Mouse (Mus musculus) spleen, adult 2 months (tissue): ENCODE data around the gene C1ql1. TPM values are rescaled to one million over a fixed set of nuclear protein-coding genes. Genes with fewer than 3 reads are reported as not detected.
"Not testable (repeated sequence)": the region's sequence is repeated elsewhere in the genome, so short reads cannot be mapped to it uniquely, and the experiment has no call there.

Experiments used
- DNase-seq, 2 experiments: peaks; one replicate each; pipeline versions ENCODE4 v3.0.0 to v3.0.0-alpha.2; 2012 to 2021; ENCODE audit warnings: low spot score in 2 of 2, low read depth in 1 of 2
- H3K27ac ChIP-seq: fragments of 200-500 bp; 2 replicates; pipeline ENCODE4 v1.5.1; 2012; ENCODE audit warnings: low read length, inconsistent platforms; ENCODE audit not compliant: insufficient read depth
- H3K27me3 ChIP-seq: fragments of 200-500 bp; 2 replicates; pipeline ENCODE4 v1.6.1; 2012; ENCODE audit warnings: mild to moderate bottlenecking, moderate library complexity, low read length, inconsistent platforms; ENCODE audit not compliant: control insufficient read depth, insufficient read depth
- H3K36me3 ChIP-seq: fragments of 200-500 bp; 2 replicates; pipeline ENCODE4 v1.6.1; 2012; ENCODE audit warnings: mild to moderate bottlenecking, low read length, inconsistent platforms; ENCODE audit not compliant: control insufficient read depth, insufficient read depth
- H3K4me1 ChIP-seq: fragments of 200-500 bp; 2 replicates; pipeline ENCODE4 v1.6.1; 2011; ENCODE audit warnings: inconsistent platforms; ENCODE audit not compliant: control insufficient read depth, insufficient read depth, insufficient read length
- H3K4me3 ChIP-seq: fragments of 200-500 bp; 2 replicates; pipeline ENCODE4 v1.5.1; 2011; ENCODE audit warnings: mild to moderate bottlenecking, inconsistent platforms; ENCODE audit not compliant: insufficient read depth, insufficient read length; ENCODE audit errors: extremely low read depth
- CTCF ChIP-seq: fragments of 200-500 bp; IDR thresholded peaks from 2 replicates; pipeline ENCODE4 v1.5.1; 2011; ENCODE audit warnings: mild to moderate bottlenecking, inconsistent platforms; ENCODE audit not compliant: insufficient read depth, insufficient read length, insufficient replicate concordance; ENCODE audit errors: extremely low read depth
- POLR2A ChIP-seq: fragments of 200-500 bp; IDR thresholded peaks from 2 replicates; pipeline ENCODE4 v1.6.1; 2011; ENCODE audit warnings: low read depth, low read length, inconsistent platforms
- WGBS: fragments of 180-500 bp; shearing (Covaris S2); methylation state at CpG from one replicate; pipeline ENCODE4 v1.1.7; 2018; 5-methylcytosine and 5-hydroxymethylcytosine counted together
- polyA plus RNA-seq: library from polyadenylated mRNA; depleted of rRNA; stranded (reverse); fragments of >200 nt; gene quantifications from 2 replicates; pipeline ENCODE4 v1.2.3, GENCODE M21; 2012

The C1ql1 gene
- polyA plus RNA-seq, 1 experiment, result not detected

DNA sequence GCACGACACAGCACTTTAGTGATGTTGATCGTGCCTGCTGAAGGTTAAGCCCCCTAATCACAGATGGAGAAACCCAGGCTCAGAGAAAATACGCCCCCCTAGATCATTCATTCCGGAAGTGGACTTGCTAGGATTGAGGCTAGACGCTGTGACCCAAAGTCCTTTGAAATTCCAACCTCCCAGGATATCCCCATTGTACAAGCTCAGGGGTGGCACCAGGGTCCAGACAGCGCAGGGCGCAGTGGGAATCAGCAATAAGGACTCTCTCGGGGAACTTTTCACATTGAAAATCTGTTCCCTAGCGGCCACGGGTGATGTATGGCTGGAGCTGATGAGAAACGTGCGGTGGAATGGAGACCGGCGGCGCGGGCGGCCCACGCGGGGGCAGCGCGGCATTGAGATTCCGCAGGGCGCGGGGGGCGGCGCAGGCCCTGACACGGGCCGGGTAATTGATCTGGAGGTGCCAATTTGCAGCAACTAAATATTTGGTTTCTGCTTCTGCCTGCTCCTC lies 43.2 kb upstream of the C1ql1 start:
- peaks cover 14% of the 10 kb centered on the region for H3K27me3 ChIP-seq
- no peak for DNase-seq
- H3K4me3 ChIP-seq, result no peak overlapping the region; the same call in 1 of the 2 replicates
- no peak overlapping the region for H3K27ac ChIP-seq
- 0 out of 2 replicates have a peak, but pooled peaks cover 4% of the 10 kb centered on the region for H3K4me1 ChIP-seq
- 11% methylated on average over 28 of the region's 28 CpGs for WGBS
- no peak for TF ChIP-seq CTCF
- H3K36me3 ChIP-seq, result peaks cover 5% of the 10 kb centered on the region

- Histone ChIP-seq H3K27me3 (peaks cover 8% of the 10 kb centered on the region; the same call in 1 of the 2 replicates), H3K27ac (no peak overlapping the region), H3K36me3 (no peaks in the 10 kb centered on the region), H3K4me1 (0 out of 2 replicates have a peak, but pooled peaks cover 3% of the 10 kb centered on the region), H3K4me3 (no peak overlapping the region)
- TF ChIP-seq POLR2A (no peak), CTCF (no peak)
- DNase-seq, result no peak
- 78% methylated on average over 6 of the region's 6 CpGs for WGBS
These were observed 38.7 kb upstream of the C1ql1 start for GRCm38 (mm10) chr11:102985160-102985559.

GRCm38 (mm10) chr11:102984615-102985014 lies 38.1 kb upstream of the C1ql1 start:
- H3K27ac ChIP-seq, result no peak overlapping the region
- H3K27me3 ChIP-seq, result peaks cover 3% of the 10 kb centered on the region; the same call in 1 of the 2 replicates
- no peak for TF ChIP-seq CTCF
- TF ChIP-seq POLR2A, result no peak
- WGBS, result 78% methylated on average over 4 of the region's 4 CpGs
- DNase-seq, result no peak
- no peak overlapping the region for H3K4me3 ChIP-seq
- no peaks in the 10 kb centered on the region for H3K36me3 ChIP-seq
- no peaks in the 10 kb centered on the region for H3K4me1 ChIP-seq

DNA sequence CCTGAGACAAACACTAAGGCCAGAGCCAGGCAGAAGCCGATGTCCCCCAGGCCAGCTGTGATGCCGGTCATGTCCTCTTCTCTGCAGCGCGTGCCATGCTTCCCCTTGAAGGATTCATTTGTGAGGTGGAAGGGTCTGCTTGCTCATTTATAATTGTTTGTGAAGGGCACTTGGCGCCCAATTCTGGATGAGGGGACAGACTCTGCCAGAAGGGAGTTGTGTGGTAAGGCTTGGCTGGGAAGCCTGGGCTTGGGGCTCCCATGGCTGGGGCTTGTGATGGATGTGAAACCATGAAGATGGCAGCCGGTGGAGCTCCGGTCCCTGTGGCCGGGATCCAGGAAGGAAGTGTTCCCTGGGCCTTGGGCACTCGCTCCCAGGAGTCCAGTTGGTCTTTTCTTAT lies 37.6 kb upstream of the C1ql1 start:
- WGBS, result 89% methylated on average over 9 of the region's 9 CpGs

GRCm38 (mm10) chr11:102981151-102981890 lies 34.8 kb upstream of the C1ql1 start:
- no peaks in the 10 kb centered on the region for H3K27me3 ChIP-seq
- no peak overlapping the region for H3K4me3 ChIP-seq
- no peak for DNase-seq
- no peak overlapping the region for H3K27ac ChIP-seq
- WGBS, result 42% methylated on average over 10 of the region's 10 CpGs
- TF ChIP-seq CTCF, result no peak
- no peak for TF ChIP-seq POLR2A
- no peaks in the 10 kb centered on the region for H3K36me3 ChIP-seq
- H3K4me1 ChIP-seq, result no peaks in the 10 kb centered on the region

More for the DNA sequence above, 37.6 kb upstream of the C1ql1 start:
- Histone ChIP-seq H3K36me3 (no peaks in the 10 kb centered on the region), H3K4me3 (no peak overlapping the region), H3K27me3 (no peaks in the 10 kb centered on the region), H3K4me1 (no peaks in the 10 kb centered on the region), H3K27ac (no peak overlapping the region)
- TF ChIP-seq POLR2A, result no peak
- no peak for DNase-seq

DNA sequence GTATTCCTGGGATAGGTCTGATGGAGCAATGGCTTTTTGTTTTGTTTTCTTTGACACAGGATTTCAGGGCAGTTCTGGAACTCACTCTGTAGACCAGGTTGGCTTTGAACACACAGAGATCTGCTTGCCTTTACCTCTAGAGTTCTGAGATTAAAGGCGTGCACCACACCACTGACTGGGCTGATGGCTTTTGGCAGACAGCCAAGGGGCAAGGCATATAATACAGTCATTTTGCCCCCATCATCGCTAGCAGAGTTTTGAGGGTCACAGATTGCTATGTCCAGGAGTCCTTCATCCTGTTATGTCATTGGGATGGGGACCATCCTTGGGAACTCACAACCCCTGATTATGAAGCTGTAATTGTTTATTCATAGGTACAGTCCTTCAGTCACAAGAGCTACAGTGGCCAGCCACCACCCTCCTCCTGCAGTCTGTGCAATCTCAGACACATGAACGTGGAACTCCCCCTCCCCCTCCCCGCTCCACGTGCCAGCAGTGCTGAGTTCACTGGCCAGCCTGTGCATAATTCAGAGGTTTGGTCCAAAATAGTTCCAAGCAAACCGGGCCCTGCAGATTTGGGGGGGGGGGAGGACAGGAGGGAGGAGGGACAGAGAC lies 31.7 kb upstream of the C1ql1 start:
- H3K36me3 ChIP-seq, result no peaks in the 10 kb centered on the region
- TF ChIP-seq POLR2A (no peak), CTCF (no peak)
- WGBS, result 54% methylated on average over 6 of the region's 6 CpGs
- H3K27me3 ChIP-seq, result peaks cover 2% of the 10 kb centered on the region; the same call in 1 of the 2 replicates
- H3K27ac ChIP-seq, result no peak overlapping the region
- DNase-seq, result no peak
- no peaks in the 10 kb centered on the region for H3K4me1 ChIP-seq
- H3K4me3 ChIP-seq, result no peak overlapping the region

- not testable (repeated sequence) for H3K27ac ChIP-seq, H3K36me3 ChIP-seq, H3K4me3 ChIP-seq, H3K4me1 ChIP-seq, H3K27me3 ChIP-seq, DNase-seq
- WGBS, result 86% methylated on average over 9 of the region's 9 CpGs
These were observed 29.5 kb upstream of the C1ql1 start for GRCm38 (mm10) chr11:102975966-102976365.
